Mouse (Mus musculus) heart, embryonic 14.5 days (tissue): ENCODE results near the gene H2al1b. TPM values are rescaled to one million over a fixed set of nuclear protein-coding genes. Genes with fewer than 3 reads are reported as not detected.
"Not testable (repeated sequence)": the region's sequence is repeated elsewhere in the genome, so short reads cannot be mapped to it uniquely, and the experiment has no call there.

Experiments
- ATAC-seq: fragments of 200-750 bp; cut with Nextera tagmentation; 2 replicates; pipeline ENCODE4 v1.8.0; 2017; ENCODE audit warnings: low read depth, moderate TSS enrichment; ENCODE audit not compliant: insufficient number of reproducible peaks, insufficient read depth, low FRiP score
- H3K27ac ChIP-seq, 2 experiments: fragments of 200-500 bp in 1 of 2; fragments of 300-500 bp in 1 of 2; sonication (generic) in 1 of 2; replicated peaks in 1 of 2; 2 replicates each; pipeline ENCODE4 v1.5.1; 2012 to 2014; ENCODE audit warnings: low read depth in 2 of 2, low read length in 2 of 2, control low read depth in 1 of 2, mild to moderate bottlenecking in 1 of 2, mixed read lengths in 1 of 2; ENCODE audit not compliant: control insufficient read depth in 1 of 2, insufficient read depth in 1 of 2
- H3K27me3 ChIP-seq: fragments of 300-500 bp; sonication (generic); 2 replicates; pipeline ENCODE4 v1.6.1; 2014; ENCODE audit warnings: mild to moderate bottlenecking, low read length, control low read depth; ENCODE audit not compliant: control insufficient read depth, insufficient read depth
- H3K36me3 ChIP-seq: fragments of 300-500 bp; sonication (generic); 2 replicates; pipeline ENCODE4 v1.6.1; 2014; ENCODE audit warnings: mild to moderate bottlenecking, control low read depth, low read length, mixed read lengths; ENCODE audit not compliant: control insufficient read depth, insufficient read depth
- H3K4me1 ChIP-seq, 2 experiments: fragments of 200-500 bp in 1 of 2; fragments of 300-500 bp in 1 of 2; sonication (generic) in 1 of 2; 2 replicates each; pipeline ENCODE4 v1.6.1; 2012 to 2014; ENCODE audit warnings: low read length in 2 of 2, control low read depth in 1 of 2, mixed read lengths in 1 of 2; ENCODE audit not compliant: control insufficient read depth in 2 of 2, insufficient read depth in 2 of 2
- H3K4me2 ChIP-seq: fragments of 300-500 bp; sonication (generic); 2 replicates; pipeline ENCODE4 v1.6.1; 2014; ENCODE audit warnings: mild to moderate bottlenecking, low read length
- H3K4me3 ChIP-seq, 2 experiments: fragments of 200-500 bp in 1 of 2; fragments of 300-500 bp in 1 of 2; sonication (generic) in 1 of 2; 2 replicates each; pipeline ENCODE4 v1.5.1; 2012 to 2014; ENCODE audit warnings: low read length in 2 of 2, mild to moderate bottlenecking in 2 of 2, control low read depth in 1 of 2, low read depth in 1 of 2, moderate library complexity in 1 of 2; ENCODE audit not compliant: control insufficient read depth in 1 of 2, insufficient read depth in 1 of 2
- H3K9ac ChIP-seq: fragments of 300-500 bp; sonication (generic); 2 replicates; pipeline ENCODE4 v1.6.1; 2014; ENCODE audit warnings: mild to moderate bottlenecking, low read length
- H3K9me3 ChIP-seq: fragments of 300-500 bp; sonication (generic); 2 replicates; pipeline ENCODE4 v1.6.1; 2016; ENCODE audit warnings: low read length, control low read depth; ENCODE audit not compliant: control insufficient read depth
- WGBS: fragments of 180-500 bp; shearing (Covaris S2); extraction: QIAGEN DNeasy Blood & Tissue Kit; methylation state at CpG from one replicate; pipeline ENCODE4 v1.1.7; 2014; 5-methylcytosine and 5-hydroxymethylcytosine counted together
- polyA plus RNA-seq: library from polyadenylated mRNA; unstranded; fragments of >200 nt; fragmentation: Nextera tagmentation; extraction: Ambion mirVana; gene quantifications from 2 replicates; pipeline ENCODE4 v1.2.1, GENCODE M21; 2014

Gene H2al1b
- polyA plus RNA-seq, 1 experiment from 2014 or later = not detected

GRCm38 (mm10) chrX:11311634-11312033, 9.4 kb downstream of the H2al1b start, which contains the start of gene H2al1e:
H2al1e (plus strand) TSS chrX:11311934.
- not testable (repeated sequence) for H3K4me1 ChIP-seq, H3K9ac ChIP-seq, H3K9me3 ChIP-seq, ATAC-seq, H3K27me3 ChIP-seq, H3K4me3 ChIP-seq, H3K4me2 ChIP-seq, H3K36me3 ChIP-seq, H3K27ac ChIP-seq
- WGBS = no CpG with 5 or more reads among the region's 3 CpGs

- not testable (repeated sequence) for H3K27ac ChIP-seq, H3K9ac ChIP-seq, H3K4me3 ChIP-seq, H3K36me3 ChIP-seq, H3K4me1 ChIP-seq, H3K9me3 ChIP-seq, H3K27me3 ChIP-seq, ATAC-seq, H3K4me2 ChIP-seq
- WGBS = no CpG with 5 or more reads among the region's 6 CpGs
These were observed 12.6 kb downstream of the H2al1b start, which contains the start of gene H2al1f for GRCm38 (mm10) chrX:11314858-11315257. H2al1f (plus strand) TSS chrX:11315158.

- H3K4me1 ChIP-seq, ATAC-seq, H3K4me2 ChIP-seq, H3K9me3 ChIP-seq, H3K4me3 ChIP-seq, H3K27me3 ChIP-seq, H3K27ac ChIP-seq, H3K9ac ChIP-seq, H3K36me3 ChIP-seq: not testable (repeated sequence)
- no CpG with 5 or more reads among the region's 3 CpGs for WGBS
These were observed 15.7 kb downstream of the H2al1b start, which contains the start of gene H2al1g for GRCm38 (mm10) chrX:11317956-11318355. H2al1g (plus strand) TSS chrX:11318256.

- not testable (repeated sequence) for H3K4me2 ChIP-seq, H3K4me1 ChIP-seq, ATAC-seq, H3K4me3 ChIP-seq, H3K27me3 ChIP-seq, H3K36me3 ChIP-seq, H3K9ac ChIP-seq, H3K27ac ChIP-seq, H3K9me3 ChIP-seq
- WGBS = no CpG with 5 or more reads among the region's 6 CpGs
These were observed 19.0 kb downstream of the H2al1b start, which contains the start of gene H2al1h for GRCm38 (mm10) chrX:11321192-11321591. H2al1h (plus strand) TSS chrX:11321492.

- H3K9ac ChIP-seq, H3K9me3 ChIP-seq, H3K4me2 ChIP-seq, H3K4me3 ChIP-seq, H3K4me1 ChIP-seq, H3K27me3 ChIP-seq, ATAC-seq, H3K27ac ChIP-seq, H3K36me3 ChIP-seq: not testable (repeated sequence)
- WGBS = 100% methylated on average over 1 of the region's 5 CpGs
These were observed 22.1 kb downstream of the H2al1b start, which contains the start of gene H2al1i for GRCm38 (mm10) chrX:11324359-11324758. H2al1i (plus strand) TSS chrX:11324659.

GRCm38 (mm10) chrX:11327522-11327921, 25.3 kb downstream of the H2al1b start, which contains the start of gene H2al1j:
H2al1j (plus strand) TSS chrX:11327822.
- not testable (repeated sequence) for H3K36me3 ChIP-seq, H3K9ac ChIP-seq, H3K4me1 ChIP-seq, H3K27ac ChIP-seq, H3K4me3 ChIP-seq, H3K9me3 ChIP-seq, H3K4me2 ChIP-seq, ATAC-seq, H3K27me3 ChIP-seq
- 75% methylated on average over 2 of the region's 2 CpGs for WGBS

- Histone ChIP-seq H3K9ac (no peak overlapping the region), H3K4me3 (no peak overlapping the region), H3K4me1 (no peaks in the 10 kb centered on the region), H3K27ac (no peak overlapping the region), H3K9me3 (no peaks in the 10 kb centered on the region), H3K36me3 (no peaks in the 10 kb centered on the region), H3K27me3 (no peaks in the 10 kb centered on the region), H3K4me2 (no peak overlapping the region)
- 59% methylated on average over 9 of the region's 9 CpGs for WGBS
- no peak for ATAC-seq
These were observed 43.5 kb downstream of the H2al1b start for GRCm38 (mm10) chrX:11345762-11346161.

- H3K9me3 ChIP-seq = no peaks in the 10 kb centered on the region
- ATAC-seq = no peak
- no peak overlapping the region for H3K27ac ChIP-seq
- 78% methylated on average over 3 of the region's 3 CpGs for whole genome bisulfite sequencing
- H3K4me3 ChIP-seq = no peak overlapping the region
- no peaks in the 10 kb centered on the region for H3K4me1 ChIP-seq
- no peaks in the 10 kb centered on the region for H3K36me3 ChIP-seq
- no peak overlapping the region for H3K4me2 ChIP-seq
- H3K27me3 ChIP-seq = no peaks in the 10 kb centered on the region
- no peak overlapping the region for H3K9ac ChIP-seq
These were observed 44.5 kb downstream of the H2al1b start for GRCm38 (mm10) chrX:11346756-11347155.
